ENCODE assay signal across 15 mouse cellular contexts in genomic region chr2:173564179-173564578, GRCm38 (mm10). TPM values are rescaled to one million over a fixed set of nuclear protein-coding genes. Genes with fewer than 3 reads are reported as not detected.
DNase-seq lines count a peak whose midpoint lies in the region; ATAC-seq and TF ChIP-seq lines count a peak whose summit lies in the region.
"Had no signal": no experiment of that assay in that cellular context is flagged by ENCODE, and none has a peak within 500 bp of the region (broad histone marks: within the 10 kb centered on the region; RNA-seq: fewer than 3 reads in every experiment).

No protein-coding gene starts in this region.

- no peaks in the 10 kb centered on the region for H3K9me3 ChIP-seq in forebrain, postnatal 0 days (ENCODE audit: low read length)
- no peaks in the 10 kb centered on the region for H3K9me3 ChIP-seq in forebrain, embryonic 16.5 days (ENCODE audit: control insufficient read depth, low read length)
- no peaks in the 10 kb centered on the region for H3K9me3 ChIP-seq in lung, embryonic 15.5 days
- H3K9me3 ChIP-seq in intestine, embryonic 16.5 days (ENCODE audit: control insufficient read depth, low read length) = no peaks in the 10 kb centered on the region
- H3K9me3 ChIP-seq in stomach, embryonic 14.5 days (ENCODE audit: control insufficient read depth, low read depth, low read length) = no peaks in the 10 kb centered on the region
- H3K9me3 ChIP-seq: megakaryocyte, embryonic 14.5 days had no signal

- 0 out of 2 replicates have a peak, but pooled peaks have one; percentile 21 for ATAC-seq in forebrain, postnatal 0 days
- no peak for ATAC-seq in forebrain, embryonic 16.5 days
- ATAC-seq in lung, embryonic 15.5 days (ENCODE audit: borderline replicate concordance, extremely low read depth, low FRiP score, low TSS enrichment) = no peak
- peak; percentile 45; the same call in 1 of the 2 replicates for ATAC-seq in intestine, embryonic 16.5 days
- ATAC-seq in stomach, embryonic 14.5 days (ENCODE audit: insufficient number of reproducible peaks, insufficient read depth, low FRiP score, low read depth) = no peak
- ATAC-seq in frontal cortex, adult (ENCODE audit: low TSS enrichment) = no peak
- no peak for ATAC-seq in granulocyte monocyte progenitor cell, adult 5-6 weeks (replicated peaks; ENCODE audit: poor library complexity, severe bottlenecking)

- no peak for DNase-seq in forebrain, postnatal 0 days
- DNase-seq in lung, postnatal 36 days = no peak
- DNase-seq: cerebellum, adult 9-11 months; heart, adult 18-20 months had no signal

- no peak overlapping the region for H3K4me3 ChIP-seq in forebrain, postnatal 0 days (ENCODE audit: low read depth, low read length)
- no peak overlapping the region for H3K4me3 ChIP-seq in forebrain, embryonic 16.5 days (replicated peaks; ENCODE audit: low read length)
- H3K4me3 ChIP-seq in lung, embryonic 15.5 days = no peak overlapping the region
- no peak overlapping the region for H3K4me3 ChIP-seq in intestine, embryonic 16.5 days (ENCODE audit: low read length)
- no peak overlapping the region for H3K4me3 ChIP-seq in stomach, embryonic 14.5 days (ENCODE audit: low read depth, low read length)
- H3K4me3 ChIP-seq: megakaryocyte, embryonic 14.5 days had no signal

- 50% methylated on average over 9 of the region's 9 CpGs for WGBS in forebrain, postnatal 0 days
- 58% methylated on average over 9 of the region's 9 CpGs for WGBS in forebrain, embryonic 16.5 days
- WGBS in lung, embryonic 15.5 days = 46% methylated on average over 9 of the region's 9 CpGs
- WGBS in intestine, embryonic 16.5 days = 33% methylated on average over 9 of the region's 9 CpGs
- WGBS in stomach, embryonic 14.5 days = 33% methylated on average over 9 of the region's 9 CpGs

- H3K4me1 ChIP-seq in forebrain, postnatal 0 days (ENCODE audit: insufficient read depth) = no peaks in the 10 kb centered on the region
- no peaks in the 10 kb centered on the region for H3K4me1 ChIP-seq in forebrain, embryonic 16.5 days (replicated peaks; ENCODE audit: control insufficient read depth, insufficient read depth, low read length)
- peaks cover 2% of the 10 kb centered on the region; the same call in 1 of the 2 replicates for H3K4me1 ChIP-seq in lung, embryonic 15.5 days
- H3K4me1 ChIP-seq in intestine, embryonic 16.5 days (ENCODE audit: control insufficient read depth, insufficient read depth, low read length) = peaks cover 3% of the 10 kb centered on the region; the same call in 1 of the 2 replicates
- peaks cover 14% of the 10 kb centered on the region for H3K4me1 ChIP-seq in stomach, embryonic 14.5 days (ENCODE audit: control insufficient read depth, insufficient read depth, low read length)

- H3K27ac ChIP-seq in forebrain, postnatal 0 days (ENCODE audit: low read depth, low read length) = no peak overlapping the region
- H3K27ac ChIP-seq in forebrain, embryonic 16.5 days (ENCODE audit: low read length) = no peak overlapping the region
- H3K27ac ChIP-seq in lung, embryonic 15.5 days = 0 out of 2 replicates have a peak overlapping the region, but pooled peaks have one; percentile 10
- H3K27ac ChIP-seq in intestine, embryonic 16.5 days (ENCODE audit: low read length) = peak overlapping the region; percentile 23
- peak overlapping the region; percentile 69; the same call in 1 of the 2 replicates for H3K27ac ChIP-seq in stomach, embryonic 14.5 days (ENCODE audit: low read length)

- H3K27me3 ChIP-seq in forebrain, postnatal 0 days (ENCODE audit: insufficient read depth, low read length) = no peaks in the 10 kb centered on the region
- no peaks in the 10 kb centered on the region for H3K27me3 ChIP-seq in forebrain, embryonic 16.5 days (replicated peaks; ENCODE audit: control insufficient read depth, insufficient read depth, low read length)
- H3K27me3 ChIP-seq in lung, embryonic 15.5 days = no peaks in the 10 kb centered on the region
- H3K27me3 ChIP-seq in intestine, embryonic 16.5 days (replicated peaks; ENCODE audit: control insufficient read depth, insufficient read depth, low read length) = no peaks in the 10 kb centered on the region; the same call in 1 of the 2 replicates
- H3K27me3 ChIP-seq in stomach, embryonic 14.5 days (ENCODE audit: control insufficient read depth, insufficient read depth, low read length) = no peaks in the 10 kb centered on the region

- H3K9ac ChIP-seq in forebrain, postnatal 0 days = no peak overlapping the region
- H3K9ac ChIP-seq in forebrain, embryonic 16.5 days (replicated peaks; ENCODE audit: low read depth, low read length) = no peak overlapping the region
- H3K9ac ChIP-seq in lung, embryonic 15.5 days = no peak overlapping the region
- H3K9ac ChIP-seq in intestine, embryonic 16.5 days (ENCODE audit: low read depth, low read length) = no peak overlapping the region
- H3K9ac ChIP-seq in stomach, embryonic 14.5 days (replicated peaks; ENCODE audit: low read depth, low read length) = no peak overlapping the region

- H3K4me2 ChIP-seq in forebrain, postnatal 0 days (ENCODE audit: low read depth) = no peak overlapping the region
- no peak overlapping the region for H3K4me2 ChIP-seq in forebrain, embryonic 16.5 days (ENCODE audit: low read length)
- H3K4me2 ChIP-seq in lung, embryonic 15.5 days = no peak overlapping the region
- H3K4me2 ChIP-seq in intestine, embryonic 16.5 days (ENCODE audit: low read depth, low read length) = no peak overlapping the region
- no peak overlapping the region for H3K4me2 ChIP-seq in stomach, embryonic 14.5 days (replicated peaks; ENCODE audit: low read depth, low read length)

- H3K36me3 ChIP-seq in forebrain, postnatal 0 days (ENCODE audit: insufficient read depth) = no peaks in the 10 kb centered on the region
- no peaks in the 10 kb centered on the region for H3K36me3 ChIP-seq in forebrain, embryonic 16.5 days (ENCODE audit: control insufficient read depth, insufficient read depth)
- no peaks in the 10 kb centered on the region for H3K36me3 ChIP-seq in lung, embryonic 15.5 days
- no peaks in the 10 kb centered on the region for H3K36me3 ChIP-seq in intestine, embryonic 16.5 days (ENCODE audit: control insufficient read depth, insufficient read depth, low read length)
- no peaks in the 10 kb centered on the region for H3K36me3 ChIP-seq in stomach, embryonic 14.5 days (ENCODE audit: control insufficient read depth, insufficient read depth, low read length)

- peak; percentile 31 for TF ChIP-seq CTCF in forebrain, postnatal 0 days (IDR thresholded peaks at IDR 0.05; ENCODE audit: low read depth)

RNA-seq across cellular contexts. Expression of gene Ankrd60, which starts 14.0 kb away (rescaled TPM):
- total RNA-seq in forebrain, postnatal 0 days (2014; rRNA removed) = not detected in 2 replicates
- polyA plus RNA-seq in forebrain, postnatal 0 days (2015; fragmentation: Nextera tagmentation; extraction: Ambion mirVana) = not detected in 2 replicates
- polyA plus RNA-seq in forebrain, embryonic 16.5 days (2015; fragmentation: Nextera tagmentation; extraction: Ambion mirVana) = not detected in 2 replicates
- not detected in 2 replicates for polyA plus RNA-seq in lung, embryonic 15.5 days (2015; fragmentation: Nextera tagmentation; extraction: Ambion mirVana)
- polyA plus RNA-seq in intestine, embryonic 16.5 days (2015; fragmentation: Nextera tagmentation; extraction: Ambion mirVana) = not detected in 2 replicates
- not detected in 2 replicates for polyA plus RNA-seq in stomach, embryonic 14.5 days (2014; fragmentation: Nextera tagmentation; extraction: Ambion mirVana)
- not detected in 2 replicates for total RNA-seq in granulocyte monocyte progenitor cell, adult 5-6 weeks (2014; fragmentation: Nextera tagmentation)
- total RNA-seq in granulocyte monocyte progenitor cell, adult 5-6 weeks (2017) = not detected in 2 replicates
- total RNA-seq: adrenal gland, postnatal 36 days; heart, adult 18-20 months; left cerebral cortex, postnatal 14 days had no signal
- polyA plus RNA-seq: forebrain, embryonic 11.5 days; spleen, adult 2 months had no signal

RNA-seq across cellular contexts. Expression of gene 1700021F07Rik, which starts 41.8 kb away (rescaled TPM):
- total RNA-seq in forebrain, postnatal 0 days (2014; rRNA removed) = not detected in 2 replicates
- polyA plus RNA-seq in forebrain, postnatal 0 days (2015; fragmentation: Nextera tagmentation; extraction: Ambion mirVana) = not detected in 2 replicates
- not detected in 2 replicates for polyA plus RNA-seq in forebrain, embryonic 16.5 days (2015; fragmentation: Nextera tagmentation; extraction: Ambion mirVana)
- polyA plus RNA-seq in lung, embryonic 15.5 days (2015; fragmentation: Nextera tagmentation; extraction: Ambion mirVana) = not detected in 2 replicates
- polyA plus RNA-seq in intestine, embryonic 16.5 days (2015; fragmentation: Nextera tagmentation; extraction: Ambion mirVana) = not detected in 2 replicates
- not detected in 2 replicates for polyA plus RNA-seq in stomach, embryonic 14.5 days (2014; fragmentation: Nextera tagmentation; extraction: Ambion mirVana)
- not detected in 2 replicates for total RNA-seq in granulocyte monocyte progenitor cell, adult 5-6 weeks (2014; fragmentation: Nextera tagmentation)
- not detected in 2 replicates for total RNA-seq in granulocyte monocyte progenitor cell, adult 5-6 weeks (2017)
- total RNA-seq: adrenal gland, postnatal 36 days; heart, adult 18-20 months; left cerebral cortex, postnatal 14 days had no signal
- polyA plus RNA-seq: forebrain, embryonic 11.5 days; spleen, adult 2 months had no signal

Comparison
In these comparisons a context has a peak if more than half of its experiments do, and no peak if none do; other contexts are left out.
1. ATAC-seq: peak in forebrain, postnatal 0 days (single experiment) and intestine, embryonic 16.5 days (single experiment); none in forebrain, embryonic 16.5 days (single experiment), lung, embryonic 15.5 days (single experiment), stomach, embryonic 14.5 days (single experiment), frontal cortex, adult (single experiment) and granulocyte monocyte progenitor cell, adult 5-6 weeks (single experiment).
2. H3K27ac ChIP-seq: peak in lung, embryonic 15.5 days (single experiment), intestine, embryonic 16.5 days (single experiment) and stomach, embryonic 14.5 days (single experiment); none in forebrain, postnatal 0 days (single experiment) and forebrain, embryonic 16.5 days (single experiment).